Mouse (Mus musculus) heart, embryonic 16.5 days (tissue): Measurements from ENCODE around the gene Cacng3. TPM values are rescaled to one million over a fixed set of nuclear protein-coding genes. Genes with fewer than 3 reads are reported as not detected.

Experiments
- ATAC-seq: fragments of 200-750 bp; cut with Nextera tagmentation; replicated peaks from 2 replicates; pipeline ENCODE4 v1.8.0; 2017; ENCODE audit warnings: moderate number of reproducible peaks; ENCODE audit not compliant: insufficient read depth, low FRiP score; ENCODE audit errors: extremely low read depth
- H3K27ac ChIP-seq: fragments of 300-500 bp; sonication (generic); 2 replicates; pipeline ENCODE4 v1.5.1; 2014; ENCODE audit warnings: mild to moderate bottlenecking, low read length, control low read depth, moderate library complexity
- H3K27me3 ChIP-seq: fragments of 300-500 bp; sonication (generic); 2 replicates; pipeline ENCODE4 v1.6.1; 2014; ENCODE audit warnings: low read length, mixed read lengths; ENCODE audit not compliant: control insufficient read depth, insufficient read depth
- H3K36me3 ChIP-seq: fragments of 300-500 bp; sonication (generic); 2 replicates; pipeline ENCODE4 v1.6.1; 2014; ENCODE audit not compliant: control insufficient read depth, insufficient read depth
- H3K4me1 ChIP-seq: fragments of 300-500 bp; sonication (generic); 2 replicates; pipeline ENCODE4 v1.6.1; 2014; ENCODE audit warnings: low read length, mixed read lengths; ENCODE audit not compliant: control insufficient read depth, insufficient read depth
- H3K4me2 ChIP-seq: fragments of 300-500 bp; sonication (generic); 2 replicates; pipeline ENCODE4 v1.6.1; 2014; ENCODE audit warnings: low read depth, mild to moderate bottlenecking, control low read depth, low read length
- H3K4me3 ChIP-seq: fragments of 300-500 bp; sonication (generic); 2 replicates; pipeline ENCODE4 v1.5.1; 2014; ENCODE audit warnings: mild to moderate bottlenecking, control low read depth, low read length
- H3K9ac ChIP-seq: fragments of 300-500 bp; sonication (generic); 2 replicates; pipeline ENCODE4 v1.6.1; 2014; ENCODE audit warnings: low read length, control low read depth
- H3K9me3 ChIP-seq: fragments of 300-500 bp; sonication (generic); replicated peaks from 2 replicates; pipeline ENCODE4 v1.6.1; 2016; ENCODE audit warnings: low read length; ENCODE audit not compliant: control insufficient read depth
- WGBS: fragments of 180-500 bp; shearing (Covaris S2); extraction: QIAGEN DNeasy Blood & Tissue Kit; methylation state at CpG from one replicate; pipeline ENCODE4 v1.1.7; 2014; 5-methylcytosine and 5-hydroxymethylcytosine counted together
- polyA plus RNA-seq: library from polyadenylated mRNA; unstranded; fragments of >200 nt; fragmentation: Nextera tagmentation; extraction: Ambion mirVana; gene quantifications from 2 replicates; pipeline ENCODE4 v1.2.1, GENCODE M21; 2015

Cacng3 gene
- polyA plus RNA-seq, 1 experiment from 2014 or later = 0.20 TPM

GRCm38 (mm10) chr7:122701751-122702150, 31.5 kb downstream of the Cacng3 start:
- Histone ChIP-seq H3K4me2 (no peak overlapping the region), H3K9me3 (no peaks in the 10 kb centered on the region), H3K4me1 (no peaks in the 10 kb centered on the region), H3K27ac (no peak overlapping the region), H3K27me3 (no peaks in the 10 kb centered on the region), H3K36me3 (no peaks in the 10 kb centered on the region), H3K9ac (no peak overlapping the region), H3K4me3 (no peak overlapping the region)
- 53% methylated on average over 5 of the region's 5 CpGs for WGBS
- ATAC-seq = no peak

DNA sequence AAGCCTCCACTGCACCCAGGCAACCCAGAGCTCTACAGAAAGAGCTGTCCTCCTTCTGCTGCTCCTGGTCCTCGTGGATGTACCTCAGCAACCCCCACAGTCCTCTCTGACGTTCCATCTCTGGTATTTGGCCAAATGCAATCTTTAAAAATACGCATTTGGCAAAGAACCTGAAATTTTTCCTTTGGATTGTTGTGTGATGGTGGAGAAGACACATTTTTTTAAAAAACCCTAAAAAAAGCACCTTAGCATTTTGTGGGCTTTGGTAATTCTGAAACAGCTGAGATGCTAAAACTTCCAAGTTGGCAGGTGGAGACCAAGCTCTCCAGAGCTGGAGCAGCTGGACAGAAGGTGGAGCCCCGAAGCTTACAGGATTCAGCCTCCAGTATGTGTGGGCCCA, 32.2 kb downstream of the Cacng3 start:
- H3K4me3 ChIP-seq = no peak overlapping the region
- no peak for ATAC-seq
- H3K27me3 ChIP-seq = no peaks in the 10 kb centered on the region
- no peak overlapping the region for H3K4me2 ChIP-seq
- WGBS = 52% methylated on average over 4 of the region's 4 CpGs
- no peak overlapping the region for H3K9ac ChIP-seq
- no peaks in the 10 kb centered on the region for H3K4me1 ChIP-seq
- H3K27ac ChIP-seq = no peak overlapping the region
- no peaks in the 10 kb centered on the region for H3K9me3 ChIP-seq
- H3K36me3 ChIP-seq = no peaks in the 10 kb centered on the region

DNA sequence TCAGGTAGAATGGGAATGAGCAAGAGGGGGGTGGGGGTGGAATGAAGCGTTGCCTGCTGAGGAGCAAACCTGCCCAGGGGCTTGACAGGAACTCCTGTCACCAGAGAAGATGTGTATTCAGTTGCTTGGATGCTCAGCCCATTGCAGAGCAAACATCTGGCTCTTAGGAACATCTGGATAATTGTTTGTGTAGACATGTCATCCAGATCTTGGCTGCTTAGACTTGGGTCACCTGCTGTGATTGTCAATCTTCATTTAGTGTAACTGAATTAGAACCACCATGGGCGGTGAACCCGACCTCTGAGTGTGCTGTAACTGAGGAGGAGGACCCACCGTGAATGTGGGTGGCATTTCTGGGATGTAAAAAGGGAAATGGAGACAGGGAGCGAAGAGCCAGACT, 36.4 kb downstream of the Cacng3 start:
- no peaks in the 10 kb centered on the region for H3K4me1 ChIP-seq
- no peak overlapping the region for H3K27ac ChIP-seq
- 48% methylated on average over 5 of the region's 5 CpGs for WGBS
- H3K36me3 ChIP-seq = no peaks in the 10 kb centered on the region
- no peaks in the 10 kb centered on the region for H3K9me3 ChIP-seq
- ATAC-seq = no peak
- peaks cover 2% of the 10 kb centered on the region; the same call in 1 of the 2 replicates for H3K27me3 ChIP-seq
- no peak overlapping the region for H3K4me3 ChIP-seq
- H3K9ac ChIP-seq = no peak overlapping the region
- no peak overlapping the region for H3K4me2 ChIP-seq

DNA sequence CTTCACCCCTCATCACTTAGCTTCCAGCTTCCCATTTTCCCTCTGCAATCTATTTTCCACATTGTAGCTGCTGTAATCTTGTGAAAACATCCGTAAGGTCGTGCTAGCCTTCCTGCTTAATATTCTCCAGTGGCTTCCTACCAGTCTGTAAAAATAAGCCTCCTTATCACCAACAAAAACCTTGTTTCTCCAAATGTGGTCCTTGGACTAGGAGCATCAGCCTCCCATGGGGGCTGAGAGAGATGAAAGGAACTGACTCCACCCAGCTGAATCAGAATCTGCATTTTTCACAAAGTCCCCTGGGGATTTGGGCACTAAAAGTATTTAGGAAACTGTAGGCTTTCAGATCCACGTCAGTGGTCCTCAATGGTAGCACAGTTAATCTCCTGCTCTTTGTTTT, 46.0 kb downstream of the Cacng3 start:
- Histone ChIP-seq H3K9ac (no peak overlapping the region), H3K36me3 (no peaks in the 10 kb centered on the region), H3K4me3 (no peak overlapping the region), H3K27me3 (no peaks in the 10 kb centered on the region; the same call in 1 of the 2 replicates), H3K4me1 (no peaks in the 10 kb centered on the region), H3K27ac (no peak overlapping the region), H3K9me3 (no peaks in the 10 kb centered on the region), H3K4me2 (no peak overlapping the region)
- peak; percentile 85 for ATAC-seq
- 20% methylated on average over 3 of the region's 3 CpGs for WGBS

DNA sequence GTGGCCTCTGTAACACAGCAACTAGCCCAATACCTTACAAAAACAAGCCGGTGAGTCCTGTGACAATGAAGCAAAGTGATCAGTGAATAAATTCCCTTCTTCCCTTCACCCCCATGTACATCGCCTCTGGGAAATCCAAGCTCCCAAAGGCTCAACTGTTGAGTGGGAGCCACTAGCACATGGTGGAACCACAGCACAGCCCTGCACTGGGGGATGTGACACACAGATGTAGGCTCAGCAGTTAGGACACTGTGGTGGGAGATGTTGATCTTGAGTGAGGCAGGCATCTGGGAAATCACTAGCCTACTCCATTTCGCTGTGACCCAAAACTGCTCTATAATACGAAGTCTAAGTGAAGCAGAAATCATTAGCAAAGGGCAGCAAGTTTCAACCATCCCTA, 48.2 kb downstream of the Cacng3 start:
- Histone ChIP-seq H3K4me1 (no peaks in the 10 kb centered on the region), H3K9ac (no peak overlapping the region), H3K27me3 (no peaks in the 10 kb centered on the region), H3K9me3 (no peaks in the 10 kb centered on the region), H3K4me3 (no peak overlapping the region), H3K4me2 (no peak overlapping the region), H3K36me3 (no peaks in the 10 kb centered on the region), H3K27ac (no peak overlapping the region)
- 85% methylated on average over 4 of the region's 4 CpGs for WGBS
- ATAC-seq = no peak

DNA sequence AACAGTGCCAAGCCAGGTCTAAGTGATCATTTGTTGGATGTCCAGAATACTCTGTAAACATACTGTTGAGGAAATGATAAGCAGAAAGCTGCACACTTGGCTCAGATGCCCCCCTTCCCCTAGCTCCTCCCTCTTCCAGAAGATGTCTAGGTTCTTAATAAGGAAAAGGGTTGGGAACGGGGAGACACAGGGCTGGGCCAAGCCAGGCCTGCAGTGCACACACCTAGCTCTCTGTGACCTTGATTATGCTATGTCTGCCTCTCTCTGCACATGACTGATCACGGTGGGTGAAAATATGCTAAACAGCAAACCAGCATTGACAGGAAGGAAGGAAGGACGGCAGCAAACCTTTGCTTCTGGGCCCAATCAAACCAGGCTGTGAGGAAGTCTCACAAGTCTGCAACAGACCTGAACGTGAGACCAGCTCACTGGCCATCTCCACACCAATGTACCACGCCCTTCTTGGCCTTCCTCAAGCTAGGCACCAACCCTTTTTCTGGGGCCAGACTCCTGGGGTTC, 53.1 kb downstream of the Cacng3 start:
- 32% methylated on average over 5 of the region's 5 CpGs for WGBS
- Histone ChIP-seq H3K27me3 (no peaks in the 10 kb centered on the region), H3K4me2 (no peak overlapping the region), H3K9ac (no peak overlapping the region), H3K27ac (no peak overlapping the region), H3K4me1 (no peaks in the 10 kb centered on the region), H3K9me3 (no peaks in the 10 kb centered on the region), H3K4me3 (no peak overlapping the region), H3K36me3 (no peaks in the 10 kb centered on the region)
- no peak for ATAC-seq

DNA sequence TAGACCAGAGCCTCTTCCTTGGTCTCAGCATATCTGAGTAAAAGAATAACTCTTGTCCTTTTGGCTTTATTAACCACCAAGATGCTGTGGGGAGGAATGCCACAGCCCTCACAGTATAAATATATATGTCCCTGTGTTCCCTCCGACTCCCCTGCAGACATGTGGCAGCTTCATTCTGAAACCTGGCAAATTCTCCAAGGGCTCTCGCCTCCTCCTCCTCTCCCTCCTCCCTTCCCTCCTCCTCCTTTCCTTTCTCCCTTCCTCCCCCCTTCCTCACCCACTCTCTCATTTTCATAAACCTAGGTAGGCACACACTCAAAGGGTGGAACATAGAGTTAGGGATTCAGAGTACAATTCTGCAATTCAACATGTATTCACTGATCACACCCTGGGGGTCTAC, 56.1 kb downstream of the Cacng3 start:
- H3K9me3 ChIP-seq = no peaks in the 10 kb centered on the region
- no peak for ATAC-seq
- no peaks in the 10 kb centered on the region for H3K36me3 ChIP-seq
- H3K27me3 ChIP-seq = no peaks in the 10 kb centered on the region
- H3K4me2 ChIP-seq = no peak overlapping the region
- no peak overlapping the region for H3K9ac ChIP-seq
- H3K27ac ChIP-seq = no peak overlapping the region
- no peak overlapping the region for H3K4me3 ChIP-seq
- 69% methylated on average over 2 of the region's 2 CpGs for WGBS
- H3K4me1 ChIP-seq = no peaks in the 10 kb centered on the region

GRCm38 (mm10) chr7:122728186-122728585, 57.9 kb downstream of the Cacng3 start:
- no peak overlapping the region for H3K9ac ChIP-seq
- no peaks in the 10 kb centered on the region for H3K27me3 ChIP-seq
- WGBS = 82% methylated on average over 8 of the region's 8 CpGs
- no peak overlapping the region for H3K4me3 ChIP-seq
- ATAC-seq = no peak
- H3K4me1 ChIP-seq = no peaks in the 10 kb centered on the region
- H3K9me3 ChIP-seq = no peaks in the 10 kb centered on the region
- no peak overlapping the region for H3K4me2 ChIP-seq
- no peaks in the 10 kb centered on the region for H3K36me3 ChIP-seq
- H3K27ac ChIP-seq = no peak overlapping the region

- Histone ChIP-seq H3K27me3 (no peaks in the 10 kb centered on the region), H3K9me3 (no peaks in the 10 kb centered on the region), H3K4me1 (no peaks in the 10 kb centered on the region), H3K9ac (no peak overlapping the region), H3K36me3 (no peaks in the 10 kb centered on the region), H3K4me2 (no peak overlapping the region), H3K4me3 (no peak overlapping the region), H3K27ac (no peak overlapping the region)
- no peak for ATAC-seq
- 22% methylated on average over 7 of the region's 7 CpGs for WGBS
These were observed 58.6 kb downstream of the Cacng3 start for GRCm38 (mm10) chr7:122728846-122729245.

DNA sequence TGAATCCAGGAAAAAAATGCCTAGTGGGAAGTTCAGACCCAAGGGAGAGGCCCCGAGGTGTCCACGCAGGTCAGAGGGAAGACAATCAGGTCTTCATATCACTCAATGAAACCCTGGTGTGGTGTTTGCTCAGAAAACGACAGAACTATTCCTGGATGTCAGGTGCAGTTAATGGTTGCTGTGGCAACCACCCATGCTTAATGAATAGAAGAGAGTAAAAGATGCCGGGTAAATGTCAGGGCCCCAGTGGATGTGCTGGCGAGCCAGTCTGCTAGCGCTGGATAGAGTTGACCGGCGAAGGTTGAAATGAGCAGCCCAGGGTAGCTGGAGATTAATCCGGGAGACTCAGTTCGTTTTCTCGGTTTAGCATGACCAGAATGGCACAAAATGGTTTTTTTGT, 65.0 kb downstream of the Cacng3 start:
- Histone ChIP-seq H3K9ac (no peak overlapping the region), H3K4me1 (no peaks in the 10 kb centered on the region), H3K36me3 (no peaks in the 10 kb centered on the region), H3K4me3 (no peak overlapping the region), H3K4me2 (no peak overlapping the region), H3K27ac (no peak overlapping the region), H3K9me3 (no peaks in the 10 kb centered on the region), H3K27me3 (no peaks in the 10 kb centered on the region)
- 74% methylated on average over 11 of the region's 11 CpGs for WGBS
- no peak for ATAC-seq
